Mouse (Mus musculus): ENCODE data around the gene Fzd5. TPM values are rescaled to one million over a fixed set of nuclear protein-coding genes. Genes with fewer than 3 reads are reported as not detected.

The Fzd5 gene
- total RNA-seq, 2 experiments from 2014 or later, result 0.57 to 1.5 TPM

DNA sequence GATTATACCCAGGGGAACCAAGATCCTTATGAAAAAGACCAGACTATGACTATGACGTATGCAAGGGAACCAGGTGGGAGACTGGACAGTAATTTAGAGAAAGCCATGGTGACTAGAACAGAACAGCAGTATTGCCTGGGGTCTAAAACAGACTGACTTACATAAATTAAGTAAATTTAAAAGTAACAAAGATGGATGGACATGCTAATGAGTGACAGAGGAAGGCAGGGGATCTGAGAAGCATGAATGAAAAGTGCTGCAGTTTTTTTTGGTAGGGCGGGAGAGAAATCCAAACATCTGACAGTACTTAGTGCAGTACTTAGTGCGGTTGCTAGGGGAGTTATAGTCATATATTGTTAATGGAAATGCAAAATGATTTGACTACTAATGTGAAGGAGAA, 42.4 kb downstream of the Fzd5 start:
- no peak for DNase-seq (ENCODE audit: low spot score in 2 of 2)
- intact Hi-C loops (cut with DNase I), result no loop called here

DNA sequence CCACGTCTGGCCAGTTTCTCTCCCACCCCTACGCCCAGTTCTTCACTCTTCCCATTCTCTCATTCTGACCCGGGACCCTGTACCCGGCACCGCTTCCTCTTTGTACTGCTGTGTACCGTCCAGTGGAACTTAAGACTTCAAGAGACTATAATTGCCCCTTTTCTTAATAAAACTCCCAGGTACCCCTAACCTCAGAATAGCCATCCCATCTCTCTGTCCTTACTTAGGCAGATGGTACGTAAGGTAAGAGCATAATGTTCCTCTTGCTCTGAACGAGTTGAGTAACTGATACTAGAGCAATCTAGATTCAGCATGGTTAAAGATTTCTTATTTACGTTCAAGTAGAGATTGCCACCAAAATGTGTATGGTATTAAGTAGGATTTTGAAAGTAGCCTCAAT, 46.0 kb downstream of the Fzd5 start:
- DNase-seq (ENCODE audit: low spot score in 2 of 2), result no peak
- intact Hi-C loops (cut with DNase I), result loop anchor here (5.0 kb wide), 1 partner anchor 74 kb away; the partner anchor contains the start of gene Mettl21a

DNA sequence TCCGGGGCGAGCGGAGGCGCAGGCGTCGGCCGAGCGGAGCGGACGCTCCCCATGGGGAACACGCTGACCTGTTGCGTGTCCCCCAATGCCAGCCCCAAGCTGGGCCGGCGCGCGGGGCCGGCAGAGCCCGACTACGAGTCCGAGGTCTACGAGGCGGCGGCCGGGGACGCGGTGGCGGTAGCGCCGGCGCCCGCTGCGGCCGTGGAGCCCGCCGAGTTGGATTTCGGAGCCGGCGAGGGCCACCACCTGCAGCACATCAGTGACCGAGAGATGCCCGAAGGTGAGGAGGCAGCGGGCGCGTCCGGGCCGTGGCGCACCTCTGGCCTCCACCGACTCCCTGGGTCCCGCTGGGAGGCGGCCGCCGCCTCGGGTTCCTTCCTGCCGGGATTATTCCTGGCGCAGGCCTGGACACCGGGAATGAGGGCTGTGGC, 46.4 kb downstream of the Fzd5 start:
- intact Hi-C loops (cut with DNase I), result loop anchor here (5.0 kb wide), 1 partner anchor 74 kb away; the partner anchor contains the start of gene Mettl21a
- peak in 1 of 2 experiments; percentile 12 for DNase-seq (ENCODE audit: low spot score in 2 of 2)

DNA sequence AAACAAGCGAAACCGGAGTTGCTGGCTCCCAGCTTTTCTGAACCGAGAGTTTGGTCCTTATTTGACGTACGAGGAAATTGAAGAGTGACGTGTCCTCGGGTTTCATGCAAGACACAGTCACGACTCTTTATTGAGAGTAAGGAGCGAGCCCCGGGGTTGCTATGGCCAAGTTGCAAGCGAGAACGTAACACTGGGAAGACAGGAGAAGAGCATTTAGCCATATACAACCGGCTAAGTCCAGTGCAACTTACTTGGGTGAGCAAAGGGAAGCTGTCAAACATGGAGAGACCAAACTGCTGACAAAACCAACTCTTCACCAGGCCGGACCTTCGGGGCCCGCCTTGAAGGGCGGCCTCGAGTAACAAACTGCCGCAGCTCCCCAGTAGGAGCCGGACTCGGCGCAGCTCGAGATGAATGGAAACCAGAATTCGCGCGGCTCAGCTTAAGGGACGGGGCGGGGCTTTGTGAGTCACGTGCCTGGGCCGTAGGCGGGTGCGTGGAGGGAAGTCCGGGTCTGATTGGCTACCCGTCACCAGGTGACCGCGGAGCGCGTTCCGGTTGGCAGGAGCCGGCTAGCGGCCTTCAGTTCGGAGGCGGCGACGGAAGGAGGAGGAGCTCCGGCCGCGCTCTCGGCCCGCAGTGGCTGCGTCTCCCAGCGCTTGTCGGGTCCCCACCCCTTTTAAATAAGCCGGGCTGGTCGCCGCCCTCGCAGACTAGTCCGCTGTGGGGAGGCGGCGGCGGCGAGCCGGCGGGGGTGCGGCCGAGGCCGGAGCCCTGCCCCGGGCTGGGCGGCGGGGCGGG, 47.1 kb downstream of the Fzd5 start, which contains the start of gene Ccnyl1:
TSS of gene Ccnyl1 (plus strand) at position 243 of the 801 bp plus-strand sequence.
- DNase-seq (ENCODE audit: low spot score in 2 of 2), result peak; percentile 99
- intact Hi-C loops (cut with DNase I), result loop anchor here (5.0 kb wide), 1 partner anchor 73 kb away; the partner anchor contains the start of gene Mettl21a

DNA sequence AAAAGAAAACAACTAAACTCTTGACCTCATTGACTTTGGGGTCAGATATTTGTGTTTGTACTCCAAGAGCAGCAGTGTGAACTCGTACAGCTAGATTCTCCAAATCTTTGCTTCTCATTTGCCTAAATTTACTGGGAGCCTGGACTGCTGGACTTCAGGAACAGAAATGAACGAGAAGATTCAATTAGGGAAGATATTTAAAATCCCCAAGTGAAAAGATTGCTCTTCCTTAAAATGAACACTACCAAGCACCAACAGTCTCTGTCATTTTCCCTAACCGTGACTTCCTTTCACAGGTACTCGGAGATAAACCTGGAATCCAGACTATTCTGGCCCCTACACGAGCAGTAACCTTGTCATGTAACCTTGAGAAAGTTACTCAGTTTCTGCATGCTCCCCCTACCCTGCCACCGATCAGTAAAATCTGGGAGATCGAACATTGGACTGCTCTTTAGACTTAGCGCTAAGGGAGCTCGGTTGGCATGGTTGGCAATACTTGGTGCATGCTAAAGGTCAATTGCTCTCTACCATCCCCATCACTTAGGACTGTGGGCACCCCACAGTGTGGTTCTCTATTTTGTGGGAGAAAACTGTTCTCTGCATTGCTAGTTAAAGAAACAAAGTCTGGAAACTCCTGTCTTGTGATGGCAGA, 47.9 kb downstream of the Fzd5 start:
- intact Hi-C loops (cut with DNase I), result loop anchor here (5.0 kb wide), 1 partner anchor 72 kb away; the partner anchor contains the start of gene Mettl21a
- DNase-seq (ENCODE audit: low spot score in 2 of 2), result no peak

DNA sequence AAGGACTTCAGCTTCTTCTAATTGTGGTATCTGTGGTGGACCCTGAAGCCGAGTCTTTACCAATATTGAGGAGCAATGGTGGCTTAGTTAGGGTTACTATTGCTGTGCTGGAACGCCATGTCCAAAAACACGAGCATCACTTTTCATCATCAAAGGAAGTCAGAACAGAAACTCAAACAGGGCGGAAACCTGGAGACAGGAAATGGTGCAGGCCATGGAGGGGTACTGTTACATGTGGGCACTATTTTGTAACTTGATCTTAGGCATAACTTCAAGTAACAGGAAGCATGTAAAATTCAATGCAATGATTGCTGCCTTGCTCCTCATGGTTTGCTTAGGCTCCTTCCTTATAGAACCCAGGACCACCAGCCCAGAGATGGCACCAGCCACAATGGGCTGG, 49.5 kb downstream of the Fzd5 start:
- intact Hi-C loops (cut with DNase I), result no loop called here
- DNase-seq (ENCODE audit: low spot score in 2 of 2), result no peak

DNA sequence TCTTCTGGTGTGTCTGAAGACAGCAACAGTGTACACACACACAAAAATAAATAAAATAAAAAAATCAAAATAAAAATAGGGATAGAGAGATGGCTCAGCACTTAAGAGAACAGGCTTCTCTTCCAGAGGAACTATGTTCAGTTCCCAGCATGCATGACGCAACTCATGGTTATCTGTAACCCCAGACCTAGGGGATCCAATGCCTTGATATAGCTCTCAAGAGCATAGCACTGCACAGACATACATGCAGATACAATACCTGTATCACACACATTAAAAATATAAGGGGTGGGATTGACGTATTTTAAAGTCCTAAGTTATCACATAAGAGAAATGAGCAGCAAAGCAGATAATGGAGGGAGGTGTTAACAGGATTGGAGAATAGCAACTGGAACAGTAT, 53.1 kb downstream of the Fzd5 start:
- no peak for DNase-seq (ENCODE audit: low spot score in 2 of 2)
- intact Hi-C loops (cut with DNase I), result no loop called here

DNA sequence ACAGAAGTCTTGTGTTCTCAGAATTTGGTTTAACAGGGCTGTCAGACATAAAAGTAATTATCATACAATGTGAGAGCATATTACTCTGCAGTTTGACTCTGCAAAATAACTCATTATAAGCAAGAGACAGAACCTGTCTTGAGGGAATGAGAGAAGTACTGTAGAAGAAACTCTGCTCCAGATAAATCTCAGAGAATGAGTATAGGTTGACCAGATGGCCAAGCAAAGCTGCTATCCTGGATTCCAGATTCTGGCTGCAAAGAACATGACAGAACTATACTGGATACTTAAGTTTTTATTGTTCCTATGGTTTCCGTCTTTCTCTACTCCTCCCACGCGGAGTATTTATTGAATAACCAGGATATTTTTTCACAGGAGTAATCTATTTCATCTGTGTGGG, 54.5 kb downstream of the Fzd5 start:
- peak in 1 of 2 experiments; percentile 46 for DNase-seq (ENCODE audit: low spot score in 2 of 2)
- intact Hi-C loops (cut with DNase I), result no loop called here

DNA sequence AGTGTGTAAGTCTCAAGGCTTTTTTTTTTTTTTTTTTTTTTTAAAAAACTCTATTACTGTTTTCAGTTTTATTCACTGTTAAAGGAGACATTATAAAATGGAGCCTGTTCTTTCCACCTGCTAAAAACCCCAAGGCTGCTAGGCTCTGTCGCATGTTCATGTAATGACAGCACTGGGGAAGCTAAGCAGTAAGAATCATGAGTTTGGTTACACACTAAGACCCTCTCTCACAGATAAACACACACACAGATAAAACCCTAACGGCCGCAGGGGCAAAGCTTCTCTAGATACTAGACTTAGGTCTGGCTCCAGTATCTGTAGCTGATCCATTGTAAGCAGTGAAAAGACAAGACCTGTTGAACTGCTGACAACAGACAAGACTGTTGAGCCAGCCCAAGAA, 56.1 kb downstream of the Fzd5 start:
- intact Hi-C loops (cut with DNase I), result no loop called here

More for the DNA sequence above, 56.1 kb downstream of the Fzd5 start:
- no peak for DNase-seq (ENCODE audit: low spot score in 2 of 2)

Other genes starting within 250 kb of the Fzd5 start
- gene Creb1, start 205.1 kb downstream of the Fzd5 start, total RNA-seq (2021), result 10 to 100 TPM; 48.1 to 48.8 TPM
- gene Mettl21a, start 120.5 kb downstream of the Fzd5 start, total RNA-seq (2021), result 10 to 100 TPM in 1 of 2 experiments, 1 to 10 TPM in 1; 8.7 to 11.1 TPM
- gene Ccnyl1, start 47.3 kb downstream of the Fzd5 start, total RNA-seq (2021), result 10 to 100 TPM; 26.0 to 27.8 TPM
- gene Plekhm3, start 219.1 kb upstream of the Fzd5 start, total RNA-seq (2021), result 10 to 100 TPM; 29.5 to 30.0 TPM

Data from left cerebral cortex, postnatal 14 days (tissue).